Mouse (Mus musculus) spleen, adult 2 months (tissue): ENCODE data around the gene Ube2s.

Experiments
- CTCF ChIP-seq: fragments of 200-500 bp; IDR thresholded peaks from 2 replicates; pipeline ENCODE4 v1.5.1; 2011; ENCODE audit warnings: mild to moderate bottlenecking, inconsistent platforms; ENCODE audit not compliant: insufficient read depth, insufficient read length, insufficient replicate concordance; ENCODE audit errors: extremely low read depth
- POLR2A ChIP-seq: fragments of 200-500 bp; IDR thresholded peaks from 2 replicates; pipeline ENCODE4 v1.6.1; 2011; ENCODE audit warnings: low read depth, low read length, inconsistent platforms

GRCm38 (mm10) chr7:4844917-4845309, 32.5 kb upstream of the Ube2s start:
- TF ChIP-seq CTCF (no peak), POLR2A (no peak)
